Mouse (Mus musculus): ENCODE results near the gene Itga4. TPM values are rescaled to one million over a fixed set of nuclear protein-coding genes. Genes with fewer than 3 reads are reported as not detected.

The Itga4 gene
- polyA plus RNA-seq, 1 experiment = 1.9 TPM

DNA sequence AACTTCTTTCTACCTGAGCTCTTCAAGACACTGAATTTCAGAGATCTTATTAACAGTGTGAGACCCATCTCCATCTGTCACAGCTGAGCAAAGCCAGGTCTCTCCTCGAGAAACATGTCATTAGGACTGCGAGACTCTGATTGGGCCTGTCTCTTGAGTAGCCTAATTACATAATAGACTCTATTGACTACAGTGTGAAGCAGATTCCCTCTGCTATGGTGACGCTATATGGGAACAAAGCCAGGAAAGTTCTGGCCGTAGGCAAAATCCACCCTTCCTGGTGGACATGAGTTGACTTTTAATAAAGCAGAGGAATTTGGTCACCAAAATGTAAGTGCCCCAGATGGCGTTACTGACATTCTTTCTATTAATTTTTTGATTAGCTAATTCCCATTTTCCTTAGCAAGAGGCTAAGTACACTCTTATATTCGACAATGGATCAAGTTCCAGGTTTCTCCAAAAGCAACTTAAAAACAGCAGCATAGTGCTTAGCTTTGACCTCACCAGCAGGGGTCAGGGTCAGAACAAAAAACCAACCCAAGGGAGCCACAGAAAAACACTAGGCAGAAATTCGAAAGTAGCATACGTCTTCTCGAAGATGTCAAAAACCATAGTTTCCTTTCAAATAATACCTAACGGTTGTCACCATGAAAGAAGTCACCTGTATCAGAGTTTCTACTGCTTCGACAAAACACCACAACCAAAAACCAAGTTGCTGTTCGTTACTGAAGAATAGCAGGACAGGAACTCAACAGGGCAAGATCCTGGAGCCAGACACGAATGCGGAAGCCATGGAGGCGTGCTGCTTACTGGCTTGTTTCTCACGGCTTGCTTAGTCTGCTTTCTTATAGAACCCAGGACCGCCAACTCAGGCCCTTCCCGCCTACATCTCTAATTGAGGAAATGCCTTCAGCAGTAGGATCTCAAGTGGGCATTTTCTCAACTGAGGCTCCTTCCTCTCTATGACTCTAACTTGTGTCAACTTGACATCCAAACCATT lies 112.5 kb downstream of the Itga4 start:
- H3K27ac ChIP-seq (ENCODE audit: insufficient read depth, low read depth, low read length) = no peak overlapping the region
- H3K4me3 ChIP-seq (ENCODE audit: insufficient read depth, low read depth, low read length) = no peak overlapping the region
- peak; percentile 2 for DNase-seq
- H3K36me3 ChIP-seq (ENCODE audit: control insufficient read depth, insufficient read depth, low read length) = no peaks in the 10 kb centered on the region
- WGBS = 77% methylated on average over 18 of the region's 18 CpGs
- H3K27me3 ChIP-seq (replicated peaks; ENCODE audit: control insufficient read depth, insufficient read depth, low read length) = no peaks in the 10 kb centered on the region
- TF ChIP-seq CTCF (conservative IDR thresholded peaks at IDR 0.05; ENCODE audit: insufficient read depth, insufficient read length, low read depth, low read length) (peak; percentile 20; the same call in 1 of the 2 replicates), POLR2A (IDR thresholded peaks at IDR 0.05; ENCODE audit: low read depth, low read length) (no peak)
- no peaks in the 10 kb centered on the region for H3K4me1 ChIP-seq (ENCODE audit: control insufficient read depth, insufficient read depth, low read length)

GRCm38 (mm10) chr2:79368661-79369060 lies 113.4 kb downstream of the Itga4 start:
- 82% methylated on average over 12 of the region's 12 CpGs for whole genome bisulfite sequencing
- no peak overlapping the region for H3K27ac ChIP-seq (ENCODE audit: insufficient read depth, low read depth, low read length)
- H3K36me3 ChIP-seq (ENCODE audit: control insufficient read depth, insufficient read depth, low read length) = no peaks in the 10 kb centered on the region

DNA sequence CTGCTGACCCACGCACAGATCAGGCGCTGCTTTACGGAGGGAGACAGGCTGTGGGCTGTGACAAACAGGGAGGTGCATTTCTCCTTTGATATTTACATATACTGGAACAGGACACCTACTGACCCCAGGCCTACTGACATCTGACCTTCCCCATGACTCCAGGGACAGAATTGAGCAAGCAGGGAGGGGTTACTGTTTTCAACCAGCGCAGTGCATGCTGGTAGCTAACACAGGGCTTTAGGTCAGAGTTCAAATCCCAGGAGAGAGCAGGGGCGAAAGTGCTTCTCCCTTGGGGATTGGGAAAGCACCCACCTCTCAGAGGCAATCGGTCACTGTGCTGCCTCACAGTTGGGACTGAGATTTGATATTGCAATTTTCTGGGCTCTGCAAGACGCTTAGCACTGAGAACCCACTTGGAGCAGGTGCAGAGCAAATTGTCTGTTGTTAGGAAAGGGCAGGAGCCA lies 113.9 kb downstream of the Itga4 start:
- peak; percentile 7 for DNase-seq
- no peaks in the 10 kb centered on the region for H3K4me1 ChIP-seq (ENCODE audit: control insufficient read depth, insufficient read depth, low read length)
- H3K4me3 ChIP-seq (ENCODE audit: insufficient read depth, low read depth, low read length) = no peak overlapping the region
- 64% methylated on average over 7 of the region's 7 CpGs for WGBS
- no peaks in the 10 kb centered on the region for H3K27me3 ChIP-seq (replicated peaks; ENCODE audit: control insufficient read depth, insufficient read depth, low read length)
- H3K36me3 ChIP-seq (ENCODE audit: control insufficient read depth, insufficient read depth, low read length) = no peaks in the 10 kb centered on the region
- no peak overlapping the region for H3K27ac ChIP-seq (ENCODE audit: insufficient read depth, low read depth, low read length)
- no peak for TF ChIP-seq CTCF (conservative IDR thresholded peaks at IDR 0.05; ENCODE audit: insufficient read depth, insufficient read length, low read depth, low read length)
- no peak for TF ChIP-seq POLR2A (IDR thresholded peaks at IDR 0.05; ENCODE audit: low read depth, low read length)

More at GRCm38 (mm10) chr2:79368661-79369060, 113.4 kb downstream of the Itga4 start:
- Histone ChIP-seq H3K4me1 (ENCODE audit: control insufficient read depth, insufficient read depth, low read length) (no peaks in the 10 kb centered on the region), H3K27me3 (replicated peaks; ENCODE audit: control insufficient read depth, insufficient read depth, low read length) (no peaks in the 10 kb centered on the region), H3K4me3 (ENCODE audit: insufficient read depth, low read depth, low read length) (no peak overlapping the region)
- no peak for DNase-seq
- TF ChIP-seq CTCF (conservative IDR thresholded peaks at IDR 0.05; ENCODE audit: insufficient read depth, insufficient read length, low read depth, low read length) = no peak
- TF ChIP-seq POLR2A (IDR thresholded peaks at IDR 0.05; ENCODE audit: low read depth, low read length) = no peak

DNA sequence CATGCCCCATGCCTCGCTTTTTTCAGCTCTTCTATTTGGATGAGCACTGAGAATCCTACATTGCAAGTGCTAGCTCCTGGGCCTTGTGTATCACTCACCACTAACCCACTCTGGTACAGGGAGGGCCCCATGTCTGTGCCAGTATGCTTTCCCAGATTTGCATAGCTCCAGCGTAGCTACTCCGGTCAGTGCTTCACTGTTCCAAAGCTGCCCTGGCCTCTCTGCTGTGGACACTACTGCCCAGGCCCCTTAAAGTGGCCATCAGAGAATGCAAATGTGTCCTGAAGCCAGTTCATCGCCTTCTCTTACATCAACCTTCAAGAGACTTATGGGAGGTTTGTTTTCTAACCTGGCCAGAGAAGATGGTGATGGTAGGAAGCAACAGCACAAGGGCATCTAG lies 114.7 kb downstream of the Itga4 start:
- no peak for DNase-seq
- TF ChIP-seq POLR2A (IDR thresholded peaks at IDR 0.05; ENCODE audit: low read depth, low read length) (no peak), CTCF (conservative IDR thresholded peaks at IDR 0.05; ENCODE audit: insufficient read depth, insufficient read length, low read depth, low read length) (no peak)
- no peaks in the 10 kb centered on the region for H3K27me3 ChIP-seq (replicated peaks; ENCODE audit: control insufficient read depth, insufficient read depth, low read length)
- no peaks in the 10 kb centered on the region for H3K4me1 ChIP-seq (ENCODE audit: control insufficient read depth, insufficient read depth, low read length)
- no peak overlapping the region for H3K27ac ChIP-seq (ENCODE audit: insufficient read depth, low read depth, low read length)
- H3K4me3 ChIP-seq (ENCODE audit: insufficient read depth, low read depth, low read length) = no peak overlapping the region
- H3K36me3 ChIP-seq (ENCODE audit: control insufficient read depth, insufficient read depth, low read length) = no peaks in the 10 kb centered on the region
- 89% methylated on average over 4 of the region's 4 CpGs for WGBS

GRCm38 (mm10) chr2:79370711-79371312 lies 115.6 kb downstream of the Itga4 start:
- TF ChIP-seq CTCF (conservative IDR thresholded peaks at IDR 0.05; ENCODE audit: insufficient read depth, insufficient read length, low read depth, low read length) = no peak
- TF ChIP-seq POLR2A (IDR thresholded peaks at IDR 0.05; ENCODE audit: low read depth, low read length) = no peak
- no peaks in the 10 kb centered on the region for H3K36me3 ChIP-seq (ENCODE audit: control insufficient read depth, insufficient read depth, low read length)
- peak overlapping the region; percentile 40 for H3K4me3 ChIP-seq (ENCODE audit: insufficient read depth, low read depth, low read length)
- DNase-seq = peak; percentile 21
- H3K4me1 ChIP-seq (ENCODE audit: control insufficient read depth, insufficient read depth, low read length) = no peaks in the 10 kb centered on the region
- H3K27ac ChIP-seq (ENCODE audit: insufficient read depth, low read depth, low read length) = no peak overlapping the region
- H3K27me3 ChIP-seq (replicated peaks; ENCODE audit: control insufficient read depth, insufficient read depth, low read length) = no peaks in the 10 kb centered on the region
- 62% methylated on average over 9 of the region's 9 CpGs for WGBS

DNA sequence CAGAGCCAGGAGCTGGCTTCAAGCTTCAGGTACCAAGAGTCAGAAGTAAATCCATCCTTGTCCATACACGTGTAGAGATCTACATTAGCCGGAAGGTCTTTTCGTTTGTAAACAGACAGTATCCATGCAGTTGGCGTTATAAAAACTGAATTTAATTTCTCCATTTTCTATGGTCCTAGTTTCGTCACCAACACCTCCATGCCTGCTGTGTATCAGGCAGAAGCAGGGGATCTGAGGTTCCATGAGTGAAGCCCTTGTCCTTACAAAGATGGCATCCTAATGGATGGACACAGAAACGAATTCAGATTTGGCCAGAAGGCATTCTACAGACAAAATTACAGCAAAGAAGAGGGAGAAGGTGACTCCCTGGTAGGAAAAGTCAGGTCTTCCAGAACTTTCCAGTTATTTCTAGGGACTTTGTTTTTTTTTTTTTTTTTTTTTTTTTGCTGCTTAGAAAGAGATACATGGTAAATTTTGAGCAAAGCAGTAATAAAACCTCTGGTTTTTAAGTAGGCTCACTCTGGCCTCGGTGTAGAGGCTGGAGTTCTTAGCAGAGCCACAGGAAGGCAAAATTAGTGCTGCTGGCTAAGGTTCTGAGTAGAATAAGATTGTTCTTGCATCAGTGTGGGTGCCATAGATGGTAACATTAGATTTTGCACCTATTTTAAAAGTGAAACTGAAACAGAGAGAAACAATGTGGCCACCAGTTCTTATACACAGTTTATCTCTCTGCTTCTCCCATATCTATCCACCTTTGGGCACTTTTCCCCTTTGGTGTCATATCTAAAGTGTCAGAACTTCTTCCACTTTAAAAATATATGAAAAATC lies 116.3 kb downstream of the Itga4 start:
- H3K36me3 ChIP-seq (ENCODE audit: control insufficient read depth, insufficient read depth, low read length) = no peaks in the 10 kb centered on the region
- WGBS = 93% methylated on average over 7 of the region's 7 CpGs
- no peak for DNase-seq
- no peak overlapping the region for H3K4me3 ChIP-seq (ENCODE audit: insufficient read depth, low read depth, low read length)
- no peaks in the 10 kb centered on the region for H3K4me1 ChIP-seq (ENCODE audit: control insufficient read depth, insufficient read depth, low read length)
- H3K27ac ChIP-seq (ENCODE audit: insufficient read depth, low read depth, low read length) = no peak overlapping the region
- H3K27me3 ChIP-seq (replicated peaks; ENCODE audit: control insufficient read depth, insufficient read depth, low read length) = no peaks in the 10 kb centered on the region
- TF ChIP-seq POLR2A (IDR thresholded peaks at IDR 0.05; ENCODE audit: low read depth, low read length) (no peak), CTCF (conservative IDR thresholded peaks at IDR 0.05; ENCODE audit: insufficient read depth, insufficient read length, low read depth, low read length) (no peak)

Data from kidney, adult 2 months (tissue).